Mouse (Mus musculus) brain, embryonic 18.5 days (tissue): ENCODE data around the gene Ttc39b.

Experiments used
- DNase-seq: peaks from one replicate; pipeline ENCODE4 v3.0.0-alpha.2; 2012; ENCODE audit warnings: low read depth, low spot score

The Ttc39b gene

DNA sequence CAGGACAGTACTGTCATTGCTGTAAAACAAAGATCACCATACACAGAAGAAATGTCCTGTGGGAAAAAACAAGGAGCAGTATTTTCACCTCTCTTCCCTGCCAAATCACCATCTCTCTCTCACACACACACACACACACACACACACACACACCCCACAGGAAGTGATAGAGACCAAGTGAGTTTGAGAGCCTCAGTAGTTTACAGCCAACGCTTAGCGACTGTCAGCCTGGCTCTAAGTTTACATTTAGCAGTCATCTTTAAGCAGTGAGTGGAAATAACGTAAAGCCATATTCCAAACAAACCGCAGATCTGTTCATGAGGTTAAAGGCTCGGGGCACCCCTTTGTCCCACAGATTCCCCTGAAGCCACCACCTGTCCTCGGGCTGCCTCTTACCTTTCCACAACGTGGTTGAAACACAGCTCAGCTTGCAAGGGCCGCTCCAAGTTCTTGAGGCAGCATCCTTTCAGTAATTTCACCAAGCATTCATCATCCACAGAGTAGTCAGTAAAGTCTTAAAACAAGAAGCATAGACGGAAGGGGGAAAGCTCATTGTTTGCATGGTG lies 91.7 kb downstream of the Ttc39b start:
- DNase-seq = no peak

GRCm38 (mm10) chr4:83228664-83229283 lies 95.3 kb downstream of the Ttc39b start:
- DNase-seq = no peak

DNA sequence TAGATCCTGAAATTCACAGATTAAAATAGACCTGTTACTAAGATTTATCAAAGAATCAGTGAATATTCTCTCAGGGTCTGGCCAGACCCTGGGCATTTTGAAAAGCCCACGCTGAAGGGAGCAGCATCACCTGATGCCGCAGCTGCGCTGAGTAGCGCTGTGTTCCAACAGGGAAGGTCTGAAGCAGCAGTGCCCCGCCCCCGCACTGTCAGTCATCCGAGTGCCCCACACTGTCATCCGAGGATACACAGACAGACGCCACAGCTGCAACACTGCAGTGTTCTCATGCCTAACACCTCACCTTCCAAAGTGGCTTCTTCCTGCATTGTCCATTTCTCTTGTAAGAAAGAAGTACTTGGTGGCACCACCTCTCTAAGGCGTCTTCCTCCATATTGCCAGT lies 96.0 kb downstream of the Ttc39b start:
- no peak for DNase-seq

- DNase-seq = no peak
Observed at GRCm38 (mm10) chr4:83225633-83226360, 98.3 kb downstream of the Ttc39b start.

DNA sequence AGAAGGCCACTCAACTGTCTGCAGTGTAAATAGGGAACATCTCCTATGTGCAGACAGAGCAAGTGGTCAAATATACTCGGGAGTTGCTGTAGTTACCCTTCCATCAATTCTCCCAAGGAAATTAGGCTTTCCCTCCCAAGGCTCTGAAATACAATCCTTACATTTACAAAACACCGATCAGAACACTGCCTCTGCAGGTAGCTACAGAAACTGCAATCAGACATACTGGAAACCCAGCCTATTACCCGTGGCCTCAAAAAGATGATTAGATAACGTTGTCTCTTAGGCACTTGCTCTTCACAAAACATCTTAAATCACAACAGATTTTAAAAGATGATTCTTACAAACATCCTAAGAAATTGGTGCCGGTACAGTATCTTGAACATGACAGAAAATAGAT lies 99.8 kb downstream of the Ttc39b start:
- DNase-seq = no peak

GRCm38 (mm10) chr4:83223197-83223596 lies 100.9 kb downstream of the Ttc39b start:
- no peak for DNase-seq

- DNase-seq = no peak
Observed at GRCm38 (mm10) chr4:83220761-83221557, 103.1 kb downstream of the Ttc39b start.

GRCm38 (mm10) chr4:83219253-83219652 lies 104.8 kb downstream of the Ttc39b start:
- DNase-seq = no peak

DNA sequence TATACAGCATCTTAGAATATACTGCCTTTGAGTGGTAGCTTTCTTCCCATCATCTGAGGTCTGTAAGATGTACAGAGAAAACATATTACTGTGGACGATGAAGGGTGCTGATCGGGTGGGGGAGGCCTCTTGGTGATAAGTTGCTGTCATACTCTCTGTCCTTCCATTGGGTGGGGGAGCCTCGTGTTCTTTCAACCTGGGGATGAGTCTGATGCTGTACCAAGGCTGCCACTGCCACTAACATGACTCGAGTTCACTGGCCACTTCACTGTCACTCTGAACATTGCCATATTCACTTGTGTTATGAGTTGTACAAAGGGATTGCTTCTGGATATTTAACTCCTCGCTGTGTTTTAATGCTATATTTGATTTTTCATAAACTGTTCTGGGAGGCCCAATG lies 106.9 kb downstream of the Ttc39b start:
- DNase-seq = no peak

DNA sequence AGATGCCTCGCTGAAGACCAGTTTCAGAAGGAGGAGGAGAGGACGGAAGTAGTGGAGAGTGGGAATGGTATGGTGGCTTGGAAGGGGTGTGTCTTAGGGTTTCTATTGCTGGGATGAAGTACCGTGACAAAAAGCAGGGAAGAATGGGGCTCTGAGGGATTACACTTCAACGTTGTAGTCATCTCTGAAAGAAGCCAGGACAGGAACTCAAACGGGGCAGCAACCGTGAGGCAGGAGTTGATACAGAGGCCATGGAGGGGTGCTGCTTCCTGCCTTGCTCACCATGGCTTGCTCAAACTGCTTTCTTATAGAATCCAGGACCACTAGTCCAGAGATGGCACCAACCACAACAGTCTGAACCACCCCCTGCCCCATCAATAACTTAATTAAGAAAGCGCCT lies 107.7 kb downstream of the Ttc39b start:
- DNase-seq = no peak

DNA sequence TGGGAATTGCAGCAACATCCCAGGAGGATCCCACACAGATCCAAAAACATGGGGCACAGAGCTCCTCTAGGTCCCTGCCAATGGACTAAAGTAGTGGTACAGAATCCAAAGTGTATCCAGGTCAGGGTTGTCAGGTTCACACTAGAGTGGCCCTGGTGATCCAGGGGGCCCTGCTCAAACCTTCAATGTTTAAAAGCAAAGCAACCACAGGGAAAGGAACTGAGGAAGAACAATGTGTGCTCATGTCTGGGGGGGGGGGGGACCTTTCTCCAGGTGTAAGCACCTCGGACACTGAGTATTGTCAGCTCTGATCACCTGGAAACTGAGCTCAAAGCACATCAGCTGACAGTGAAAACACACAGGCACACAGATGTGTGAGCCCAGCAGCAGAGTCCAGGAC lies 108.3 kb downstream of the Ttc39b start:
- DNase-seq = no peak

DNA sequence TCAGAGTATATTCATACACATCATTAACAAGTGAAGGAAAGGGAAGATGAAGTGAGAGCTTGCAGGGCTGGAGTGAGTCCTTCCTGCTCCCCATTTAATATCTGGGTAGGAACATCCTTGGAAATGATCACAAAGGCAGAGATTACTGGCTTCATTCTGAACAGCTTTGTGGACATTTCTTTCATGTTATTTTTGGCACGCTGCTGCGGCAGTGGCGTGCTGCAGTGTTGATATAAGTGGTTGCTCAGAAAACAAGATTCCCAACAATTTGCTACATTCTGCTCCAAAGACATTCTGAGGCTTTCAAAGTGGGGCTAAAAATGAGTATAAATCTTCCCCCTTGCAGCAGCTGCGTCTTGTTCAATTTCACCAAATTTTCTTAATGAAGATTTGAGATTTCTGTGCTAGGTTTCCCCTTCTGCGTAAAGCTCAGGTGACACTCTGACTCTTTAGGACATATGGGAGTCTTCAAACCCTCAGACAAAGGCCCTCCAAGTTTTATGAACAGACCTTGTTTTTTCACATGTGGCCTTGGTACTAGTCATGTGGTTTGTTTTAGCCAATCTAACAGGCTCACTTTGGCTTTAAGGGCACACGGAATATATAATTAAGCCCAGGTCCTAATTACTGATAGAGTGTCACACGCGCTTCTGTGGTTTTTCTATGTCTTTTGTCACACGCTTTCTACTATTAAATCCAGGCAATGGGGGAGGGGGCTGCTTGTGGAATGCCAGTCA lies 109.1 kb downstream of the Ttc39b start:
- DNase-seq = no peak

DNA sequence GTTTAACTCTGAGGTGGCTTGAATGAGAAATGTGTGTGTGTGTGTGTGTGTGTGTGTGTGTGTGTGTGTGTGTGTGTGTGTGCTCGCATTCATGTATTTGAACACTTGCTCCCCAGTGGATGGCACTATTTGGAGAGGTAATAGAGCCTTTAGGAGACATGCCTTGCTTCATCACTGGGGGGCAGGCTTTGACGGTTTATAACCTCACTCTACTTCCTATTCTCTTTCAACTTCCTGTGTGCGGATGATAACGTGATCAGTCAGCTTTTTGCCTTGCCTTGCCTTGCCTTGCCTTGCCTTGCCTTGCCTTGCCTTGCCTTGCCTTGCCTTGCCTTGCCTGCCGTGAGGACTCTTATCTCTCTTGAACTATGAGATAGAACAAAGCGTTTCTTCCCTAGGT lies 110.3 kb downstream of the Ttc39b start:
- DNase-seq = no peak

DNA sequence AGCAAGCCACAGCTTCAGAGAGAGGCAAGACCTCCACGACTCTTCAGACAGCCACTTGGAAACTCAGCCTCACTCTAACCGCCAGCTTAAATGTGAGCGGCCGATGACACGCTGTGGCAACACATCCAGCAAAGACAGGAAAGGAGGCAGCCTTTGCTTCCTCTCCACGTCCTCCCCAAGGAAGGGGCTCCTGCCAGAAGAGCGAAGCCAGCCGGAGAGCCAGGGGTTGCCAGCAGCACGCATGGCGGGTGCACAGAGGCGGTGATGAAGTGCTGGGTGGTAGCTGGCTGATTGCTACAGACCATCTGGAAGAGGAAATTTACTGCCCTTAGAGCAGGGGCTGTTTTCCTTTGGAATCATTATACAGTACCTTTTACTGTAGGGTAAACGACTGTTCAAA lies 112.3 kb downstream of the Ttc39b start:
- DNase-seq = no peak

- no peak for DNase-seq
Observed at GRCm38 (mm10) chr4:83210437-83210836, 113.6 kb downstream of the Ttc39b start.

DNA sequence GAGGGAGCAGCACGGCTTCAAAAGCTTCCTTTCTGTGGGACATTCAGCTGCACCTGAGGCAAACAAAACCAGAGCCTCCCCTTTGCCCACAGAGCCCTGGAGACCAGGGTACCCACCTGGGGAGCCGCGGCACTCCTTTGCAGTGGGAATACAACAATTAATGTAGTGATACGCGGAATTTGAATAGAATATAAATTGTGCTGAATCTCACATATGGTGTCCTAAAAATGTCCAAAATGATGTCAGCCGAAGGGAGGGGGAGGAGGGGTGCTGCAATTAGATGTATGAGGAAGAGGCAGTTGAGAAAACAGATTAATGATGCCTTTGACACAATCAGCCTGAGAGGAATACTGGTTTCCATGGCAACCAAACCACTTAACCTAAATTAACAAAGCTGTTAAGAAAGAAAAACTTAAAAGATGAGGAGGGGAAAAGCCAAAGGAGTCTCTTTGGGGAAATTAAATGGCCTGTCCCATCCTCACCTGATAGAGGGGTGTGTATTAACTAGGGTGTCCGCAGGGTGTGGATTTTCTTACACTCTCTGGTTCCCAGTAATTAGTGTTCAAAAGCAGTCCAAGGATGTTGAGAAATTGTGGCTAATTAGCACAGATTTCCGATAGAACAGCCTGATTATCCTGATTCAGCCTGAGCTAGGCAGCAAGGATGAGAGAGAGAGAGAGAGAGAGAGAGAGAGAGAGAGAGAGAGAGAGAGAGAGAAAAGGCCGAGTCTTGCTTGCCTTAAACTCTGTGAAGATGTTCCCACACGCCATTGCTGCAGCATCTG lies 117.1 kb downstream of the Ttc39b start:
- DNase-seq = peak; percentile 69

- no peak for DNase-seq
Observed at GRCm38 (mm10) chr4:83206416-83206802, 117.6 kb downstream of the Ttc39b start.

DNA sequence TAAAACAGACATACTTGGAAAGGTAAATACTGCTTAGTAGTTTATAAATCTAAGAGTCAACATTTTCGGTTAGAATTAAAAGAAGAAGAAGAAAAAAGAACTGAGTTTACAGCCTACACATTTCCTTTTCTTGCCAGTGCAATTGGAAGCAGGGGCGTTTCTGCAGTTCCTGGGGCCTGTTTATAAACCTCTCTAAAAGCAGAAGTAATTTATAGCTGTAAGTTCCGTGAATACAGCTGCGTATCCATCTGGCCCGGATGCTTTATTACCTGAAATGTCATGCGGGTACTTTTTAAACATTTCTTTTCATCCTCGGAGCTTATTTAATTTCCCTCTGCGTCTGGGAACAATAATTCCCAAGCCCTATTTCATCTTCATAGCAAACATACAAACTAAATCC lies 124.7 kb downstream of the Ttc39b start:
- DNase-seq = no peak

DNA sequence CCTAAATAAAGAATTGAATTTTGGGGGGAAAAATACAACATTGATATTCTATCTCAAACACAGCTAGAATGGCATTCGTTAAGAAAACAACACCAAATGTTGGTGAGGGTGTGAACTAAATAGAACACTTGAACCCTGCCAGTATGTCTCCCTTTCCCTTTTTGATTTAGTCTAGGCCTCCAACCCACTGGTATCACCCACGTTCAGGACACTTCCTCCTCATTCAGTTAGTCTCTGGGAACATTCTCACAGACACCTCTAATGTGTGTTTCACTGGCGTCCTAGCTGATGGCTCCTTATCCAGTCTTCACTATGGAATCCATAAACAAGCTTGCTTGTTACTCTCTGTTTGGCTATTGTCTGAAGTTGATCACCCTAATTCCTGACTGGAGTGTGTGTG lies 125.9 kb downstream of the Ttc39b start:
- DNase-seq = no peak

- DNase-seq = no peak
Observed at GRCm38 (mm10) chr4:83189736-83190135, 134.3 kb downstream of the Ttc39b start.

DNA sequence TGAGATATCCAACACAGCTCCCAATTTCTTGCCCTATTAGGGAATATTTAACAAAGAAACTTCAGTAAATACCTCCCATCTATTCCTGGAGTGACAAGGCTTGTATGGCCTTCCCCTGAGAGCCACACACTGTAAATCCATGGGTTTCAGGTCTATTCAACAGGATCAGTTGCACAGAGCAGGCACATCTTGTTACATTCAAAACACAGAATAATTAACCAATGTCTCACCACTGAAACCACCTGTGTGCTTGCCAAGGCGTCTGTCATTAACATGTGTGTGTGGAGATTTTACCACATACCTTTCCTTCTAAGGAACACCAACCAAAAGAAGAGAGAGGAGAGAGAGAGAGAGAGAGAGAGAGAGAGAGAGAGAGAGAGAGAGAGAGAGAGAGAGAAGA lies 136.7 kb downstream of the Ttc39b start:
- no peak for DNase-seq
